Mouse (Mus musculus): ENCODE measurements around the gene Hibch.

- no peak for TF ChIP-seq CTCF (IDR thresholded peaks at IDR 0.05; ENCODE audit: control insufficient read depth, insufficient read depth, insufficient replicate concordance, low read depth, low read length)
- TF ChIP-seq POLR2A (IDR thresholded peaks at IDR 0.05; ENCODE audit: control insufficient read depth, low read depth, low read length): no peak
Measured at GRCm38 (mm10) chr1:52866007-52866406, 21.3 kb downstream of the Hibch start.

Data from testis, adult 2 months (tissue).